9 mouse cellular contexts compared by ENCODE assay signal in genomic region chr7:95091360-95091759, GRCm38 (mm10).
DNase-seq lines count a peak whose midpoint lies in the region; ATAC-seq and TF ChIP-seq lines count a peak whose summit lies in the region.
"Had no signal": no experiment of that assay in that cellular context is flagged by ENCODE, and none has a peak within 500 bp of the region (broad histone marks: within the 10 kb centered on the region; RNA-seq: fewer than 3 reads in every experiment).

No protein-coding gene starts in this region.

- no peaks in the 10 kb centered on the region for H3K4me1 ChIP-seq in lung, postnatal 0 days (ENCODE audit: insufficient read depth, low read depth, low read length)
- H3K4me1 ChIP-seq in neural tube, embryonic 11.5 days (ENCODE audit: control insufficient read depth, insufficient read depth, low read length), result no peaks in the 10 kb centered on the region; the same call in 1 of the 2 replicates
- H3K4me1 ChIP-seq: embryonic facial prominence, embryonic 15.5 days had no signal

- H3K27ac ChIP-seq in lung, postnatal 0 days (ENCODE audit: low read length), result no peak overlapping the region
- no peak overlapping the region for H3K27ac ChIP-seq in neural tube, embryonic 11.5 days (ENCODE audit: low read depth, low read length)
- H3K27ac ChIP-seq: embryonic facial prominence, embryonic 15.5 days had no signal

- H3K9ac ChIP-seq in lung, postnatal 0 days (replicated peaks; ENCODE audit: low read depth), result no peak overlapping the region
- H3K9ac ChIP-seq in neural tube, embryonic 11.5 days (ENCODE audit: low read length), result no peak overlapping the region
- H3K9ac ChIP-seq: embryonic facial prominence, embryonic 15.5 days had no signal

- no peaks in the 10 kb centered on the region for H3K9me3 ChIP-seq in lung, postnatal 0 days (ENCODE audit: low read length)
- no peaks in the 10 kb centered on the region for H3K9me3 ChIP-seq in neural tube, embryonic 11.5 days (ENCODE audit: control insufficient read depth, low read length)
- H3K9me3 ChIP-seq: embryonic facial prominence, embryonic 15.5 days had no signal

- peak; percentile 44 for TF ChIP-seq CTCF in lung, postnatal 0 days (IDR thresholded peaks at IDR 0.05)

- DNase-seq in frontal cortex, postnatal 36 days (ENCODE audit: low spot score in 2 of 2), result peak; percentile 14 to 24
- no peak for DNase-seq in lung, postnatal 0 days (ENCODE audit: low spot score)
- no peak for DNase-seq in lung, postnatal 4 days
- DNase-seq in embryo, embryonic 10 days (ENCODE audit: low spot score), result peak; percentile 66
- DNase-seq in neural tube, embryonic 11.5 days (ENCODE audit: low spot score), result peak; percentile 24
- DNase-seq in urinary bladder, adult 18-20 months (ENCODE audit: low spot score in 2 of 2), result no peak

- ATAC-seq in frontal cortex, adult (ENCODE audit: low TSS enrichment), result no peak; the same call in 1 of the 2 replicates
- no peak for ATAC-seq in lung, postnatal 0 days
- no peak for ATAC-seq in neural tube, embryonic 11.5 days (ENCODE audit: insufficient read depth, low FRiP score, low TSS enrichment)
- no peak for ATAC-seq in erythroid progenitor cell, adult 5-6 weeks (replicated peaks; ENCODE audit: low FRiP score, poor library complexity, severe bottlenecking)

- H3K36me3 ChIP-seq in lung, postnatal 0 days (ENCODE audit: insufficient read depth, low read length), result no peaks in the 10 kb centered on the region
- no peaks in the 10 kb centered on the region for H3K36me3 ChIP-seq in neural tube, embryonic 11.5 days (ENCODE audit: control insufficient read depth, insufficient read depth, low read length)
- H3K36me3 ChIP-seq: embryonic facial prominence, embryonic 15.5 days had no signal

- TF ChIP-seq EP300 in lung, postnatal 0 days (IDR thresholded peaks at IDR 0.05), result no peak

- no peaks in the 10 kb centered on the region for H3K27me3 ChIP-seq in lung, postnatal 0 days (replicated peaks; ENCODE audit: insufficient read depth, low read length)
- no peaks in the 10 kb centered on the region for H3K27me3 ChIP-seq in neural tube, embryonic 11.5 days (ENCODE audit: control insufficient read depth, insufficient read depth, low read length)
- H3K27me3 ChIP-seq: embryonic facial prominence, embryonic 15.5 days had no signal

- no peak overlapping the region for H3K4me2 ChIP-seq in lung, postnatal 0 days (replicated peaks; ENCODE audit: low read depth, low read length)
- no peak overlapping the region for H3K4me2 ChIP-seq in neural tube, embryonic 11.5 days (ENCODE audit: low read depth)
- H3K4me2 ChIP-seq: embryonic facial prominence, embryonic 15.5 days had no signal

- no peak overlapping the region for H3K4me3 ChIP-seq in lung, postnatal 0 days (ENCODE audit: low read depth, low read length)
- no peak overlapping the region for H3K4me3 ChIP-seq in neural tube, embryonic 11.5 days (ENCODE audit: low read depth, low read length)
- H3K4me3 ChIP-seq: embryonic facial prominence, embryonic 15.5 days had no signal

Comparison
In these comparisons a context has a peak if more than half of its experiments do, and no peak if none do; other contexts are left out.
1. DNase-seq: peak in frontal cortex, postnatal 36 days (2 of 2), embryo, embryonic 10 days (single experiment) and neural tube, embryonic 11.5 days (single experiment); none in lung, postnatal 0 days (single experiment), lung, postnatal 4 days (0 of 2) and urinary bladder, adult 18-20 months (0 of 2).